Mouse (Mus musculus) layer of hippocampus, postnatal 36 days (tissue): Measurements from ENCODE around the gene Gm43552. TPM values are rescaled to one million over a fixed set of nuclear protein-coding genes. Genes with fewer than 3 reads are reported as not detected.
"Not testable (repeated sequence)": the region's sequence is repeated elsewhere in the genome, so short reads cannot be mapped to it uniquely, and the experiment has no call there.

Source experiments
- DNase-seq, 2 experiments: peaks; one replicate each; pipeline ENCODE4 v3.0.0; 2022
- total RNA-seq, 2 experiments: library from RNA; stranded (reverse); gene quantifications; 2 replicates each; pipeline ENCODE4 v1.2.3; 2021

Gm43552 gene
- total RNA-seq: 1 to 10 TPM; 4.5 to 7.7 TPM

DNA sequence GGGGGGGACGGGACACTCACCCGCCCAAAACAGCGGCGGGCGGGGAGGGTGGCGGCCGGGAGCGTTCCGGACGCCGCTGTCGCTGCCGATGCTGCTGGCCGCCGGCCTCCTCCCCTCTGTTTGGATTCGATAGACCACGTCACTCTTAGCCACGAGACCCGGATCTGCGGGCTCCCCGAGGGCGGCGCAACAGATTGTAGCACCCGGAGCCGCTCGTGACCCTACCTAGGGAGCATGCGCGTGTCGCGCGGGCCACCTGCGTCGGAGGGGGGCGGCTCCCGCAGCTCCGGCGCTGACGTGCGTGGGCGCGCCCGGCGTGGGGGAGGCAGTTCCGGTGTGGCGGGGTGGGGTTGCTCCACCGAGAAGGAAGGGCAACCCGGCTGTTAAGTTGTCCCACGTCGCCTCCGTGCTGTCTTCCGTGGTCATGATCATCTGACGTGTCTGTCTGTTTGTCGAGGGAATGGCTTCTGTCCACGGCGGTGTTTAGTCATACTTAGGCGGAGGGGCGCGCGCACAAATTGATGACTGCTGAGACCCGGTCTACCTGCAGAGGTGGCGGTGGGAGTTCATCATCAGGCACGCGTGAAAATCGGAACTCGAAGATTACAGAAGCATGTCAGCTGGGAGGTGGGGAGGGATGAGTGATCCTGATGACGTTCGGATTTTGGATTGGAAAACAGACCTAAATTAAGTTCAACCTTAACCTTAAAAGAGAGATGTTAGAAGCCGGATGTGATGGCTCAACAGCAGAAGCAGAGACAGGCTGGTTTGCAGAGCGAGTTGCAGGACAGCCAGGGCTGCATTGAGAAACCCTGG lies at the start of gene Gm43552:
Gene Gm43552 (minus strand): TSS at position 118 of the 816 bp plus-strand sequence.
- peak; percentile 96 for DNase-seq

DNA sequence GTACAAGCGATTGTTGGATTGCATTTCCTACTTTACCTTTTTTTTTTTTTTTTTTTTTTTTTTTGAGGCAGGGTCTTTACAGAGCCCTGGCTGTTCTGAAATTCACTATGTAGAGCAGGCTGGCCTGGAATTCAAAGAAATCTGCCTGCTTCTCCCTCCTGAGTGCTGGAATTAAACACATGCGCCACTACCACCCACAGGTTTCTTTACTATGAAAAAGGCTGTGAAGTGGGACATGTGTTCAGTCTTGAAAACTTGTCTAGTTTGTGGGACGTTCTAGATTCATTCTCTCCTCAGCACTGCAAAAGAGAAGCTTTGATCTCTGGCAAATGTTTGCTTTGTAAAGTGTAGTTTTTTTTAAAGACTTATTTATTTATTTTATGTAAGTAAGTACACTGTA lies 49.3 kb upstream of the Gm43552 start:
- no peak for DNase-seq

DNA sequence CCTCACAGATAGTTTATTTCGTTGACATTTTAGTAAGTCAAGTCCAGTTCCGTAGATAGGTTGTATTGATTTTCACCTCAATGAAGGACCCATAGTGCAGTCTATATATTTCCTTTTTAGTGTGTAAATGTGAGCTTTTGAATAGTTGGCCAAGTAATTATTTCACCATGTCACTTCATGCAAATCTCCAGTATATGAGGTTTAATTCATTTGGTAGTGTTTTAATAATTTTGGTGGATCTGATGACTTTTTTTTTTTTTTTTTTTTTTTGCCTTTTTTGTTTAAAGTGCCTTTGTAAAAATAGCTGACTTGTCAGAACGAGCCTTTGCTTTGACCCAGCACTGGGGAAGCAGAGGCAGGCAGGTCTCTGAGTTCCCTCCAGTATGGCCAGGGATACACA lies 47.2 kb upstream of the Gm43552 start:
- DNase-seq: no peak

DNA sequence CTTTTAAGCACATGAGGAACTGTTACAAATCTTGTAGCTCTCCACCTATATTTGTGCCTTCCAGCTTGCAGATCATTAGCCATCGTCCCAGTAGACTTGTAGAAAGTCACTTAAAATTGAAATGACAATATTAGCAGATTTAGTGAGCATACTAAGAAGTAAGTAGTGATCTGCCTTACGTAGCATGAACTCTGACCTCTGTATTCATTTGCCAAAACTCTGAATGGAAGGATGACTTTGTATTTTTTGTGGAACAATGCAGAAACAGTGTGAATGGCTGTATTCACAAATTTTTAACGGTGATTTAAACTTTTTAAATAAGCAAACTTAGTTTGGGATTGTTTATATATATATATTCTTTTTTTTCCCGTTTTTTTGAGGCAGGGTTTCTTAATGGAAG lies 46.2 kb upstream of the Gm43552 start:
- DNase-seq: no peak

DNA sequence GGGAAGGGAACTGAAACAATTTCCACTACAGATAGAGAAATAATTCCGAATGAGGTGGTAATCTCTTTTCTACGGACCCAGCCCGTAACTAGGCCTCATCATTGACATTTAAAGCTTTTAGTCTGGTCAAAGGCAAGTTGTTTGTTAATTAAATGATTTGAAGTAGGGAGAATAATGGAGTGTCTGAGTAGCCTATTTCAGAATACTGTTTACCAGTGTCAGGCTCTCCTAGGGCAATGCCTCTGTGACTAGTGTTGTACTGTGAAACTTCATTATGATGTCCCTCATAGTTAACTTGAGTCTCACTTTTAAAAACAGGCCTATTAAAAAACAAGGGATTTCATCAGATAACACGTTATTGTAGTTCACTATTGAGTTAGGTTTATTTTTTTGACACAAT lies 45.5 kb upstream of the Gm43552 start:
- no peak for DNase-seq

GRCm38 (mm10) chr5:65537420-65538071 lies 44.9 kb upstream of the Gm43552 start:
- DNase-seq: peak; percentile 23 to 30

DNA sequence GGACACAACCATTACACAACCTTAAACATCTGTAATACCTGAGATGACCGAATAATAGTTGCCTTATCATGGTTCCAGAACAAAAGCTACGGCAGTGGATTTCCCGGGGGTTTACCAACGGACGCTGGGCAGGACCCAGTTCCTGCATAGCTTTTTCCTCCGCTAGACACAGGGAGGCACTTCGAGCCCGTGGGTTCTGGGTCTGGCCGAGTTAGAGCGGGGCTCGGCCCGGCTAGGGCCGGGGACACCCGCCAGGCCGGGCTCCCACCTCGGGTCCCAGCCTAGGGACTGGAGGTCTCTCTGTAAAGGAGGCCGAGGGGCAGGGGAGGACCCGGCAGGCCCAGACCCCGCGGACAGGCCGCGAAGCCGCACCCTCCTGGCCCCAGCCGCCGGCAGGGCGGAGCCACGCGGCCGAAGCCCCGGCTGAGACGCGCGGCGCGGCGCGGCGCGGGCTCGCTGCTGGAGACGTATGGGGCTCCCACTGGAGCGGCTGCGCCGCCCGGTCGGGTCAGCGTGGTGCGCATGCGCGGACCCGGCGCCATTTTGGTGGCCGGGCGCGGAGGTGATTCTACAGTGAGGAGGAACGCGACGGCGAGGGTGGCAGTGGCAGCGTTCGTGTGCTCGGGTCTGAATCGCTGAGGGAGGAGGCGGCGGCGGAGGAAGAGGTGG lies 44.3 kb upstream of the Gm43552 start, which contains the start of the genes Smim14 and Ube2k:
Gene Smim14 (minus strand): TSS at position 434 of the 669 bp plus-strand sequence.
Gene Ube2k (plus strand): TSS at position 483 of the 669 bp plus-strand sequence.
- peak; percentile 93 for DNase-seq

GRCm38 (mm10) chr5:65536068-65536465 lies 43.4 kb upstream of the Gm43552 start:
- DNase-seq: not testable (repeated sequence)

DNA sequence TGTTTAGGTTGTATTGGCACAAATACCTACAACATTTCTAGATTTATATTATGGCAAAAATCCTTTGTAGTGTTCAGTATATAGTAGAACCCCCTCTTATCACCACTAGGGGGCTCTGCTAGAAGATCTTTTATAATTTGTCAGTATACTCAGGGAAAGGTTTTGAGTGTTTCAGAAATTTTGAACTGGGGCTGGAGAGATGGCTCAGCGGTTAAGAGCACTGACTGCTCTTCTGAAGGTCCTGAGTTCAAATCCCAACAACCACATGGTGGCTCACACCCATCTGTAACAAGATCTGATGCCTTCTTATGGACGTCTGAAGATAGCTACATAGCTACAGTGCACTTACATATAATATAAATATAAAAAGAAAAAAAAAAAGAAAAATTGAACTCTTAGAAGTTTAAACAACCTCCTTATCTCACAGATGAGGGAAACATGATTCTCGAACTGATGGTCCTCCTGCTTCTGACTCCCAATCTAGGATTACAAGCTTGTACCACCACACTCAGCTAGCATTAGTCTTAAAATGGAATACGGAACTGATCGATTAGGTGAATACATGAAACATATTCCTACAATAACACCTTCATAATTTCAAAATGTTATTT lies 42.9 kb upstream of the Gm43552 start:
- DNase-seq: peak in 1 of 2 experiments; percentile 9

DNA sequence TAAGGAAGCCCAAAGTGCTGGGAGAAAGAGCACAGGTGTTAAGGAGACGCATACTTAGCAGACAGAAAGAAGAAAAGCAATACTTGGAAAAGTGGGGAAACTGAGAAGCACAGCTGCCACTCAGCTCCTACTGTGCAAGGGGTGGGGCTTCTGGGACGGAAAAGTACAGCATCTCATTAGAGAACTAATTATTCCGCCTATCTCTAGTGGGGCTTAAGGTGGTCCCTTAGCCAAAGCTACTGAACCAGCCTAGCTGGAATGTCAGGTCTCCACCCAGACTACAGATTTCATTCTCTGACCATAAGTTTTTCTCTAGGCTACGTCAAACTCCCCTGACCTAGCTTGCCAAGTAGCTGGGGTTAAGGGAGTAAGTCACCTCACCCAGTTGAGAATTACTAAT lies 41.9 kb upstream of the Gm43552 start:
- no peak for DNase-seq

- DNase-seq: no peak
Measured at GRCm38 (mm10) chr5:65531283-65531682, 38.6 kb upstream of the Gm43552 start.

DNA sequence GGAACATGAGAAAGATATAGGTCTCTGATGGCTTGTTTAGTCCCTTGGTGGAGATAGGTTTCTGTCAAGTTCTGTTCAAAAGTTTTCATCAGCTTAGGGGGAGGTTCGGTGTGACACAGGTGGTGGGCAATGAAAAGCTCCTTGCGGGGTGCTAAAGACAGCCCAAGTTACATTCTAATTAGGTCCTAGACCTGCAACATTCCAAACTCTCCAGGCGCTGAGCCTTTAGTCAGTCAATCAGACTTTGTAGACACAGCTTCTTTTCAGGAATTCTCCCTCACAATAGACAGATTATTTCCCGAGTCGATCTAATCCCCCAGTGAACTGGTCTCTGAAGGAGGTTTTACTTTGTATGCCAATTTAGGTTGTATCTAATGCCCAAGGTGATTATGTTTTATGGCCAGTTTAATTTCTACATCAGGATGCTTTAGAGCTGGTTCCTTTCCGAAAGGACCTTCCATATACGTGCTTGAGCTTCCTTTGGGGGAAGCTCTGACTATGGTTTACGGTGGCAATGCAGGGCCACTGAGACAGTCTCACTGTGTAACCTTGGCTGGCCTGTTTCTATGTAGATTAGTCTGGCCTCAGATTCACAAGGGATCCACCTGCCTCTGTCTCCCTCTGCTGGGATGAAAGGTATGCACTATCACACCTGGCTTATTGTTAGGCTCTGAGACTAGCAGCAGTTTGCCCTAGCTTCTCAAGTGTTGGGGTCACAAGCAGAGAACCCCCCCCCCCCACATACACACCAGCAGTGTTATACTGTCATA lies 33.2 kb upstream of the Gm43552 start:
- no peak for DNase-seq

- DNase-seq: no peak
Measured at GRCm38 (mm10) chr5:65524831-65525230, 32.2 kb upstream of the Gm43552 start.

GRCm38 (mm10) chr5:65521803-65522202 lies 29.2 kb upstream of the Gm43552 start:
- no peak for DNase-seq

DNA sequence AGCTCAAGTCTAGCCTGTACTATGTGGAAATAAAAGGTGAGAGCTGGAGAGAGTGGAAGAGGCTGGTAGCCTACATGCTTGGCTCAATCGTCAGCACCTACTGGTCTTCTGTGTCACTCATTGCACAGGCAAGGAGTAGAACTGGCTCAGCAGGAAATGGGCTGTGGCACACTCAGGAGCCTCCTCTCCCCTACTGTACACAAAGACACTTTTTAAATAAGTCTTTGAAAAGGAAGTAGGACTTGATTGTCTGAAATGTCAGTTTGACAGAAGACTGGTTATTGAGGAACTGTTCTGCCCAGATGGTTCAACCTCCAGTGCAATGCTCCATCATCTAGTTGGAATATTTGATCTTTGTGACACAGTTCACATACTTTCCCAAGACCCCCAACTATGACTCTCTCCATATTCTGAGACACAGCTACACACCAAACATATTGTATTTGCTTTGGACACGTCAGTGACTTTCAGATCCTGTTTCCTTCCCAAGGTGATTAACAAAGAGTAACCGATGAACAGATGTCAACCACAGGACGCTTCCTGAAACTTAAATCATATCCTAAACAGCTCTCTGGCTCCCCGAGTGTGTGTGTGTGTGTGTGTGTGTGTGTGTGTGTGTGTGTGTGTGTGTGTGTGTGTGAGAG lies 22.1 kb upstream of the Gm43552 start:
- DNase-seq: no peak

- no peak for DNase-seq
Measured at GRCm38 (mm10) chr5:65513506-65513905, 20.9 kb upstream of the Gm43552 start.

GRCm38 (mm10) chr5:65508395-65508794 lies 15.8 kb upstream of the Gm43552 start:
- no peak for DNase-seq

DNA sequence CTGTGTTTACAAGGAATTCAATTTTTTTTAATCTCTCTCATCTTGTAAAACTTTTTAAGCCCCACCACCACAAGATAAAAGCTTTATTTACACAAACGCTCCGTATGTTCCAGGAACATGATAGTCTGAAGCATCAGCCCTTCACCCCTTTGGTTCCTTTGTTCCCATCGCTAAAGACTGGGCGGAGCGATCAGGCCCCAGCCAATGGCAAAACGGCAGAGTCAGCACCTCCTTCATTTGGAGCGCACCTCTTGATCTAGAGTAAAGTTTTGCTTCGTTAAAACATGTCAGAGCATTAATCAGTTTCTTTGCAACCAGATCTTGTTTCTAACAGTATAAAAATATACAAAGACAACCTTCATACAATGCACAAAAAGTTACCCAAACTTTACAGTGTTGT lies 13.2 kb upstream of the Gm43552 start:
- no peak for DNase-seq

DNA sequence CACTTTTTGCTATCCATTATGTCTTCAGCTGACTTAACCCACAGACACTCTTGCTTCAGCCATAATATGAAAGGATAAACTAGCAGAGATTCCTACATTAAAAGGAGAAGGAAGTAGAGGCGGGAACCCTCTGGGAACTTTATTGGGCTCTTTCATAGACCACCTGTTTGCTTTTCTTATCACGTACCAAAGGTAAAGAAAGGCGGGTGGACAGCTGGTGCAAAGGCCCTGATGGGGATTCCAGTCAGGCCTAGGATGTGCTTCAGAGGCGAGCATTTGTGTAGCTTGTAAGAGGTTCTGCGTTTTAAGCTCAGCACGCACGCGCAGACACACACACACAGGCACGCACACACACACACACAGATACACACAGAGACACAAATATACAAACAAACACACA lies 8.8 kb upstream of the Gm43552 start:
- no peak for DNase-seq

DNA sequence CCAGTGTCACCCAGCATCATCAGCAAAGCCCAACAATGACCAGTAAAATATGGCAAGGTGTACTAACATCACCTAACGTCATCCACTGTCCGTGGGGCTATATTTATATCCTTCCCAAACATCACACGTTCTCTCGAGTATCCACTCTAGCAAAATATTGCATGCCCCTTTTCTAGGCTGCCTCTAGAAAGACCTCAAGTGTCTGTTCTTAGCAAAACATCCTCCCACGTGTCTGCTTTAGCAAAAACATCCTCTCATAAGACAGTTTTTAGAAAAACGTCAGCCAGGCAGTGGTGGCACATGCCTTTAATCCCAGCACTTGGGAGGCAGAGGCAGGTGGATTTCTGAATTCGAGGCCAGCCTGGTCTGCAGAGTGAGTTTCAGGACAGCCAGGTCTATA lies 7.6 kb upstream of the Gm43552 start:
- DNase-seq: no peak
